Mouse (Mus musculus) limb, embryonic 11.5 days (tissue): ENCODE measurements at regions not wholly inside any gene's neighbourhood (a gene's known extent, or its start where the extent isn't known, plus 50 kb on each side); places are given as distances from the start of the nearest gene placed in this dataset.
"Not testable (repeated sequence)": the region's sequence is repeated elsewhere in the genome, so short reads cannot be mapped to it uniquely, and the experiment has no call there.

Experiments used
- ATAC-seq: fragments of 200-750 bp; cut with Nextera tagmentation; 2 replicates; pipeline ENCODE4 v1.8.0; 2017; ENCODE audit warnings: low read depth; ENCODE audit not compliant: insufficient number of reproducible peaks, low FRiP score, low TSS enrichment
- DNase-seq: peaks from one replicate; pipeline ENCODE4 v3.0.0-alpha.2; 2015; ENCODE audit warnings: low spot score
- H3K27ac ChIP-seq: fragments of 300-500 bp; sonication (generic); replicated peaks from 2 replicates; pipeline ENCODE4 v1.5.1; 2014; ENCODE audit warnings: low read depth, mild to moderate bottlenecking, low read length
- H3K27me3 ChIP-seq: fragments of 300-500 bp; sonication (generic); 2 replicates; pipeline ENCODE4 v1.6.1; 2014; ENCODE audit warnings: mild to moderate bottlenecking, low read length, mixed read lengths; ENCODE audit not compliant: control insufficient read depth, insufficient read depth
- H3K36me3 ChIP-seq: fragments of 300-500 bp; sonication (generic); 2 replicates; pipeline ENCODE4 v1.6.1; 2014; ENCODE audit warnings: mild to moderate bottlenecking, low read length, moderate library complexity, mixed read lengths; ENCODE audit not compliant: control insufficient read depth, insufficient read depth
- H3K4me1 ChIP-seq: fragments of 300-500 bp; sonication (generic); 2 replicates; pipeline ENCODE4 v1.6.1; 2014; ENCODE audit warnings: low read length, mixed read lengths; ENCODE audit not compliant: control insufficient read depth, insufficient read depth
- H3K4me2 ChIP-seq: fragments of 300-500 bp; sonication (generic); 2 replicates; pipeline ENCODE4 v1.6.1; 2014; ENCODE audit warnings: low read depth, mild to moderate bottlenecking, moderate library complexity; ENCODE audit not compliant: severe bottlenecking
- H3K4me3 ChIP-seq: fragments of 300-500 bp; sonication (generic); 2 replicates; pipeline ENCODE4 v1.5.1; 2014; ENCODE audit warnings: low read depth, low read length
- H3K9ac ChIP-seq: fragments of 300-500 bp; sonication (generic); 2 replicates; pipeline ENCODE4 v1.6.1; 2014; ENCODE audit warnings: mild to moderate bottlenecking, low read length
- H3K9me3 ChIP-seq: fragments of 300-500 bp; sonication (generic); 2 replicates; pipeline ENCODE4 v1.6.1; 2016; ENCODE audit warnings: low read length; ENCODE audit not compliant: control insufficient read depth
- WGBS: fragments of 180-500 bp; shearing (Covaris S2); extraction: QIAGEN DNeasy Blood & Tissue Kit; methylation state at CpG from one replicate; pipeline ENCODE4 v1.1.7; 2014; 5-methylcytosine and 5-hydroxymethylcytosine counted together

DNA sequence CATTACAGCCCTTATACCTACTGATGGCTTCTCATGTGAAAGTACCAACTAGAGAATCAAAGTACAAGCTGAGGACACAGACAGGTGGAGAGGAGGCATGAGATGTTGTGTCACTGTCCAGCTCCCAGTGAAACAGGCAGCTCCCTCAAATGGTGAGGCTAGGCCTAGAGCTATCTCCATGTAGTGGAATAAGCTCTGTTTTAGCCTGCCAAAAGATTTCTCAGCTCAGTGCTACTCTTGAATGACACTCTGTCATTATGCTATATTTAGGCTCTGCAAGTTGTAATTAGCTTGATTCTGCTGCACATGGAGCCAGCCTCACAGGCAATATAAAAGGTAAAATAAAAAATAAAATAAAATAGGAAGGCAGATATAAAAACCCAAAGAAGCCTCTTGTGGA is 298.5 kb downstream of the Bmp2 start:
- ATAC-seq (no peak), DNase-seq (no peak)
- H3K4me1 ChIP-seq, result 0 out of 2 replicates have a peak, but pooled peaks cover 2% of the 10 kb centered on the region
- no peak overlapping the region for H3K27ac ChIP-seq
- H3K36me3 ChIP-seq, result no peaks in the 10 kb centered on the region
- no peak overlapping the region for H3K9ac ChIP-seq
- no peaks in the 10 kb centered on the region for H3K27me3 ChIP-seq
- H3K4me3 ChIP-seq, result no peak overlapping the region
- H3K4me2 ChIP-seq, result no peak overlapping the region
- H3K9me3 ChIP-seq, result no peaks in the 10 kb centered on the region

DNA sequence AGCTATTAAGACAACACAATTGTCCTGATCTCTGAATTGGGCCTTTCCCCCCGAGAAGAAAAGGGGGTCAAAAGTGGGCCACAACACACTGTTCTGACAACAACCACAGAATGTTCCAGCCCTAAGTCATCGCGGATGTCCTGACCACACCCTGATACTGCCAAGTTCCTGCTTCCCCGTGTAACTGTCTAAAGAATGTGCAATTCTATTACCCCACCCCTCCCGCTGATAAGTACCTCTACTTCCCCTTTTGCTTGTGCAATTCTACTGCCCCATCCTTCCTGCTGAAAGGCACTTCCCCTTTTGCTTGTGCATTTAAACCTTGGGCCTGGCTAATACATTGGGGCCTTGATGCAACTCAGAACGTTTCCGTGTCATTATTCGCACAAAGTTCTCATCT is 323.0 kb downstream of the Bmp2 start:
- H3K36me3 ChIP-seq, DNase-seq, H3K4me3 ChIP-seq, H3K4me2 ChIP-seq, H3K27ac ChIP-seq, H3K9me3 ChIP-seq, H3K27me3 ChIP-seq, H3K9ac ChIP-seq, ATAC-seq, H3K4me1 ChIP-seq: not testable (repeated sequence)
- 91% methylated on average over 8 of the region's 8 CpGs for WGBS

DNA sequence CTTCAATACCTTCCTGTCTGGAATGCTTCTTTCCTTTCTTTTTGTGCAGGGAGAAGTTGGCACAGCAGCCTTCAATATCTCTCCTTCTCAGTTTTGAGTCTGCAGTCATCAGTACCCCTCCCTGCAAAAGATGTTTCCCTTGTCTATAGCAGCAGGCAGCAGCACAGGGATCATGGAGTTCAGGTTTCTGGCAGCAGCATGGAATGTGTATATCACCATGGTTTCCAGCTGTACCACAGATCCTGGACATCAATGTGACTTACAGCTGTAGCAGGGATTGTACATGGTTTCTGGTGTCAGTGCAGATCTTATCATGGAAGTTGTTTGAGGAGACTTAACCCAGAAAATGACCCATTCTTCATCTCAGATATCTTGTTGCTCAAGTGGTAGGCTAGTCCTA is 331.7 kb downstream of the Bmp2 start:
- H3K9ac ChIP-seq, result no peak overlapping the region
- no peaks in the 10 kb centered on the region for H3K36me3 ChIP-seq
- H3K9me3 ChIP-seq, result no peaks in the 10 kb centered on the region
- DNase-seq (no peak), ATAC-seq (no peak)
- no peaks in the 10 kb centered on the region for H3K27me3 ChIP-seq
- no peak overlapping the region for H3K4me2 ChIP-seq
- H3K4me1 ChIP-seq, result no peaks in the 10 kb centered on the region
- H3K4me3 ChIP-seq, result no peak overlapping the region
- H3K27ac ChIP-seq, result no peak overlapping the region

DNA sequence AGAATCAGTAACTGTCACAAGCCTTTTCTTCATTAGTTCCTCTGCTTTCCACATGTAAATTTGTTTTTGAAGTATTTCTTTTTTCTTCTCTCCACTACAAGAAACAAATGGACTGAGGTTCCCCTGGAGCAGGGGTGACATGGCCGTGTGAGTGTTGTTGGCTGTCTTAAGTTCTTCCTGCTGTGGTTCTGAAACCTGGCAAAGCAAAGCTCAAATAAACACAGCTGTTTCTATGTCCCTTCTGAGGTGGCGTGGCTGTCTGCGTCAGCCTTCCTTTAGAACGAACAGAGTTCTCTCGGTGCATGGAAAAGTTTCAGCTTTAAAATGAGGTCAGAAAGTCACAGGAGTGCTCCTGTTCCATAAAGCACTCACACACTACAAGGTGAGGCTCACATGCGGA is 354.3 kb downstream of the Bmp2 start:
- no peak for DNase-seq
- H3K9me3 ChIP-seq, result no peaks in the 10 kb centered on the region
- no peak overlapping the region for H3K9ac ChIP-seq
- no peak overlapping the region for H3K27ac ChIP-seq
- ATAC-seq, result no peak
- H3K4me1 ChIP-seq, result no peaks in the 10 kb centered on the region
- no peaks in the 10 kb centered on the region for H3K36me3 ChIP-seq
- no peaks in the 10 kb centered on the region for H3K27me3 ChIP-seq
- 80% methylated on average over 6 of the region's 6 CpGs for WGBS
- no peak overlapping the region for H3K4me2 ChIP-seq
- H3K4me3 ChIP-seq, result no peak overlapping the region
